Mouse (Mus musculus): ENCODE measurements around the gene Fem1a. TPM values are rescaled to one million over a fixed set of nuclear protein-coding genes. Genes with fewer than 3 reads are reported as not detected.

Gene Fem1a
- polyA plus RNA-seq, 1 experiment from 2014 or later = 7.0 TPM

DNA sequence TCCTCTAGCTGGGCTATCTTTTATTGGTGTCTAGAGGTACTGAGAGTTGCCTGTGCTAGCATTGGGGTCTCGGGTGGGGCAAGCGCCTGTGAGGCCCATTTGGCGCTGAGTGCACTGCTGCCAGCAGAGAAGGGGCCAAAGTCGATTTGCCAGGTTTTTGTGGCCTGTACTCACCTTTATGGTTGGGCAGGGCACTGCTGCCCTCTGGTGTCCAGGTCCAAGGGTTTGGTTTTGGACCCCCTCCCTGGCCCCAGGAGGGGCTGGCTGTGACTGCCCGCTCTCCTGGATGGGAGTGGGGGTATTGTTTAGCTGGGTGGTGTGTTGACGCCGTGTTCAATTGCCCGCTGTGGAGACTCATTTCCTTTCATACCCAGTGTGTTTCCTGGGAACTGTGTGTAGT is 49.2 kb downstream of the Fem1a start:
- Histone ChIP-seq H3K4me2 (replicated peaks; ENCODE audit: low read depth) (peak overlapping the region; percentile 99), H3K27me3 (replicated peaks; ENCODE audit: control insufficient read depth, insufficient read depth, low read length) (no peaks in the 10 kb centered on the region), H3K9ac (ENCODE audit: low read depth, low read length) (no peak overlapping the region), H3K4me1 (replicated peaks; ENCODE audit: control insufficient read depth, insufficient read depth, low read length) (no peaks in the 10 kb centered on the region; the same call in 1 of the 2 replicates), H3K4me3 (ENCODE audit: low read depth, low read length) (no peak overlapping the region), H3K27ac (ENCODE audit: low read depth, low read length) (0 out of 2 replicates have a peak overlapping the region, but pooled peaks have one; percentile 35), H3K36me3 (ENCODE audit: control insufficient read depth, insufficient read depth) (peaks cover 20% of the 10 kb centered on the region), H3K9me3 (ENCODE audit: control insufficient read depth) (no peaks in the 10 kb centered on the region)
- peak; percentile 77 for TF ChIP-seq CTCF (IDR thresholded peaks at IDR 0.05; ENCODE audit: low read depth)
- peak; percentile 42 for ATAC-seq
- WGBS = 30% methylated on average over 8 of the region's 8 CpGs

DNA sequence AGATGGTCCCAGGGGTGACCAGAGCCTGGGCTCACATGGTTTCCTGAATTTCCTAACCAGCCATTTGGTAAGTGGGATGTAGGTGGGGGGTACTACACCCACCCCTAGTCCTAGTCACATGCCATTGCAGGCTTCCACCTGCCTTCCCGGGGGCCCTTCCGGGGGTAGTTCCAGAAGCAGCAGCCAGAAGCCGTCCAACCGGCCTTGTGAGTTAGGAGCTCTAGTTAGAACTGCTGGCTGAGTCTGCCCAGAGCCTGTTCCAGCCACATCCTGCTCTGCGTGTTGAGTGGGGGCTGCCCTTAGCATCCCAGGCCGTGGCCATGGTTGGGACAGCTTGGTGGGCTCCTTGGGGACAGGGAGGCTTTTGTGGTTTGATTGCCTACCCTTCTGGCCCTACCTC is 51.5 kb downstream of the Fem1a start:
- WGBS = 48% methylated on average over 6 of the region's 6 CpGs
- peaks cover 34% of the 10 kb centered on the region for H3K36me3 ChIP-seq (ENCODE audit: control insufficient read depth, insufficient read depth)
- H3K4me2 ChIP-seq (replicated peaks; ENCODE audit: low read depth) = 0 out of 2 replicates have a peak overlapping the region, but pooled peaks have one; percentile 3

GRCm38 (mm10) chr17:56309191-56309945 is 52.8 kb downstream of the Fem1a start:
- no peak overlapping the region for H3K9ac ChIP-seq (ENCODE audit: low read depth, low read length)
- no peak overlapping the region for H3K27ac ChIP-seq (ENCODE audit: low read depth, low read length)
- H3K4me3 ChIP-seq (ENCODE audit: low read depth, low read length) = no peak overlapping the region
- no peak for ATAC-seq
- H3K4me2 ChIP-seq (replicated peaks; ENCODE audit: low read depth) = no peak overlapping the region
- H3K27me3 ChIP-seq (replicated peaks; ENCODE audit: control insufficient read depth, insufficient read depth, low read length) = no peaks in the 10 kb centered on the region
- H3K4me1 ChIP-seq (replicated peaks; ENCODE audit: control insufficient read depth, insufficient read depth, low read length) = no peaks in the 10 kb centered on the region
- no peak for TF ChIP-seq CTCF (IDR thresholded peaks at IDR 0.05; ENCODE audit: low read depth)
- WGBS = 83% methylated on average over 15 of the region's 15 CpGs
- no peaks in the 10 kb centered on the region for H3K9me3 ChIP-seq (ENCODE audit: control insufficient read depth)
- peaks cover 45% of the 10 kb centered on the region for H3K36me3 ChIP-seq (ENCODE audit: control insufficient read depth, insufficient read depth)

More for the DNA sequence above, 51.5 kb downstream of the Fem1a start:
- Histone ChIP-seq H3K9ac (ENCODE audit: low read depth, low read length) (no peak overlapping the region; the same call in 1 of the 2 replicates), H3K4me3 (ENCODE audit: low read depth, low read length) (no peak overlapping the region), H3K27ac (ENCODE audit: low read depth, low read length) (no peak overlapping the region), H3K9me3 (ENCODE audit: control insufficient read depth) (no peaks in the 10 kb centered on the region), H3K27me3 (replicated peaks; ENCODE audit: control insufficient read depth, insufficient read depth, low read length) (no peaks in the 10 kb centered on the region), H3K4me1 (replicated peaks; ENCODE audit: control insufficient read depth, insufficient read depth, low read length) (no peaks in the 10 kb centered on the region; the same call in 1 of the 2 replicates)
- no peak for TF ChIP-seq CTCF (IDR thresholded peaks at IDR 0.05; ENCODE audit: low read depth)
- ATAC-seq = no peak

MicroRNAs within 50 kb of the gene (microRNA counts, 519-probe panel; counts per million panel counts)
- microRNA mmu-miR-7b = not detected

Small RNA genes lying within 50 kb of the gene (microRNA-seq; reads per million reads assigned to microRNA genes)
- gene Mir7b = 662 reads per million, percentile 72 among the genes with 10 or more reads in this experiment

Other genes with a start within 250 kb of the Fem1a start
- 92.3 and 97.0 TPM in 2 replicates for gene Sh3gl1, start 220.2 kb upstream of the Fem1a start, polyA plus RNA-seq (2015; fragmentation: Nextera tagmentation; extraction: Ambion mirVana)
- 4.8 and 5.2 TPM in 2 replicates for gene Chaf1a, start 216.4 kb upstream of the Fem1a start, polyA plus RNA-seq (2015; fragmentation: Nextera tagmentation; extraction: Ambion mirVana)
- gene Ubxn6, start 181.8 kb upstream of the Fem1a start, polyA plus RNA-seq (2015; fragmentation: Nextera tagmentation; extraction: Ambion mirVana) = 42.5 and 47.7 TPM in 2 replicates
- gene Hdgfl2, start 177.2 kb upstream of the Fem1a start, polyA plus RNA-seq (2015; fragmentation: Nextera tagmentation; extraction: Ambion mirVana) = 25.9 and 33.6 TPM in 2 replicates
- 0.30 and 0.31 TPM in 2 replicates for gene Plin4, start 147.0 kb upstream of the Fem1a start, polyA plus RNA-seq (2015; fragmentation: Nextera tagmentation; extraction: Ambion mirVana)
- gene Plin5, start 139.2 kb upstream of the Fem1a start, polyA plus RNA-seq (2015; fragmentation: Nextera tagmentation; extraction: Ambion mirVana) = 0.10 TPM in 1 of 2 replicates, not detected in the other
- gene Lrg1, start 134.8 kb upstream of the Fem1a start, polyA plus RNA-seq (2015; fragmentation: Nextera tagmentation; extraction: Ambion mirVana) = 3.6 and 3.9 TPM in 2 replicates
- 0.94 and 1.1 TPM in 2 replicates for gene Sema6b, start 116.5 kb upstream of the Fem1a start, polyA plus RNA-seq (2015; fragmentation: Nextera tagmentation; extraction: Ambion mirVana)
- 4.6 and 5.1 TPM in 2 replicates for gene Tnfaip8l1, start 94.3 kb upstream of the Fem1a start, polyA plus RNA-seq (2015; fragmentation: Nextera tagmentation; extraction: Ambion mirVana)
- gene Mydgf, start 72.9 kb upstream of the Fem1a start, polyA plus RNA-seq (2015; fragmentation: Nextera tagmentation; extraction: Ambion mirVana) = 83.5 and 90.5 TPM in 2 replicates
- gene Dpp9, start 37.9 kb upstream of the Fem1a start, polyA plus RNA-seq (2015; fragmentation: Nextera tagmentation; extraction: Ambion mirVana) = 10.6 and 12.0 TPM in 2 replicates
- gene Ticam1, start 20.0 kb downstream of the Fem1a start, polyA plus RNA-seq (2015; fragmentation: Nextera tagmentation; extraction: Ambion mirVana) = 15.8 and 16.0 TPM in 2 replicates
- gene Plin3, start 36.1 kb downstream of the Fem1a start, polyA plus RNA-seq (2015; fragmentation: Nextera tagmentation; extraction: Ambion mirVana) = 521 and 545 TPM in 2 replicates
- gene Arrdc5, start 43.5 kb downstream of the Fem1a start, polyA plus RNA-seq (2015; fragmentation: Nextera tagmentation; extraction: Ambion mirVana) = not detected in 2 replicates
- 22.5 and 23.5 TPM in 2 replicates for gene Uhrf1, start 46.5 kb downstream of the Fem1a start, polyA plus RNA-seq (2015; fragmentation: Nextera tagmentation; extraction: Ambion mirVana)
- gene Kdm4b, start 69.3 kb downstream of the Fem1a start, polyA plus RNA-seq (2015; fragmentation: Nextera tagmentation; extraction: Ambion mirVana) = 8.1 TPM in 2 replicates
- gene Ptprs, start 219.7 kb downstream of the Fem1a start, polyA plus RNA-seq (2015; fragmentation: Nextera tagmentation; extraction: Ambion mirVana) = 15.2 and 15.7 TPM in 2 replicates

All from intestine, postnatal 0 days (tissue).